Mouse (Mus musculus) limb, embryonic 11.5 days (tissue): ENCODE measurements at regions not wholly inside any gene's neighbourhood (a gene's known extent, or its start where the extent isn't known, plus 50 kb on each side); places are given as distances from the start of the nearest gene placed in this dataset.

Source experiments
- ATAC-seq: fragments of 200-750 bp; cut with Nextera tagmentation; 2 replicates; pipeline ENCODE4 v1.8.0; 2017; ENCODE audit warnings: low read depth; ENCODE audit not compliant: insufficient number of reproducible peaks, low FRiP score, low TSS enrichment
- DNase-seq: peaks from one replicate; pipeline ENCODE4 v3.0.0-alpha.2; 2015; ENCODE audit warnings: low spot score
- H3K27ac ChIP-seq: fragments of 300-500 bp; sonication (generic); replicated peaks from 2 replicates; pipeline ENCODE4 v1.5.1; 2014; ENCODE audit warnings: low read depth, mild to moderate bottlenecking, low read length
- H3K27me3 ChIP-seq: fragments of 300-500 bp; sonication (generic); 2 replicates; pipeline ENCODE4 v1.6.1; 2014; ENCODE audit warnings: mild to moderate bottlenecking, low read length, mixed read lengths; ENCODE audit not compliant: control insufficient read depth, insufficient read depth
- H3K36me3 ChIP-seq: fragments of 300-500 bp; sonication (generic); 2 replicates; pipeline ENCODE4 v1.6.1; 2014; ENCODE audit warnings: mild to moderate bottlenecking, low read length, moderate library complexity, mixed read lengths; ENCODE audit not compliant: control insufficient read depth, insufficient read depth
- H3K4me1 ChIP-seq: fragments of 300-500 bp; sonication (generic); 2 replicates; pipeline ENCODE4 v1.6.1; 2014; ENCODE audit warnings: low read length, mixed read lengths; ENCODE audit not compliant: control insufficient read depth, insufficient read depth
- H3K4me2 ChIP-seq: fragments of 300-500 bp; sonication (generic); 2 replicates; pipeline ENCODE4 v1.6.1; 2014; ENCODE audit warnings: low read depth, mild to moderate bottlenecking, moderate library complexity; ENCODE audit not compliant: severe bottlenecking
- H3K4me3 ChIP-seq: fragments of 300-500 bp; sonication (generic); 2 replicates; pipeline ENCODE4 v1.5.1; 2014; ENCODE audit warnings: low read depth, low read length
- H3K9ac ChIP-seq: fragments of 300-500 bp; sonication (generic); 2 replicates; pipeline ENCODE4 v1.6.1; 2014; ENCODE audit warnings: mild to moderate bottlenecking, low read length
- H3K9me3 ChIP-seq: fragments of 300-500 bp; sonication (generic); 2 replicates; pipeline ENCODE4 v1.6.1; 2016; ENCODE audit warnings: low read length; ENCODE audit not compliant: control insufficient read depth
- WGBS: fragments of 180-500 bp; shearing (Covaris S2); extraction: QIAGEN DNeasy Blood & Tissue Kit; methylation state at CpG from one replicate; pipeline ENCODE4 v1.1.7; 2014; 5-methylcytosine and 5-hydroxymethylcytosine counted together

DNA sequence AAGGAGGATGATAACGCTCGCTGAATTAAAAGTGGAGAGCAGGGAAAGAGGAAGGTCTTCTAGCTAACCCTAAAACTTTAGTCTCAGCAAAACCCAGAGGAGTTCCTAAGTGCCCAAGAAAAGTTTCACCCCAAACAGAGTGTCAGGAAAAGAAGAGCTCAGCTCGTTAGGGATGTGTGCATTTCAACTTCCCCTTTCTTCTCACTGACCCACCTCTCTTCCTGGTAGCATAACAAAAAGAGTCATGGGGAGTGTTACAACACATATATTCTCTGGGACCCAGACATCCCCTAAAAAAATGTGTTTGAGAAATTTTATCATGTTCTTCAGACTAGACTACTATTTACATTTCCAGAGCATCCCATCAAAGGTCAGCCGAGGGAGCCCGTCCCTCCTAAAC, 432.6 kb downstream of the Mctp2 start:
- H3K4me2 ChIP-seq, result no peak overlapping the region
- WGBS, result 88% methylated on average over 5 of the region's 5 CpGs
- no peaks in the 10 kb centered on the region for H3K27me3 ChIP-seq

DNA sequence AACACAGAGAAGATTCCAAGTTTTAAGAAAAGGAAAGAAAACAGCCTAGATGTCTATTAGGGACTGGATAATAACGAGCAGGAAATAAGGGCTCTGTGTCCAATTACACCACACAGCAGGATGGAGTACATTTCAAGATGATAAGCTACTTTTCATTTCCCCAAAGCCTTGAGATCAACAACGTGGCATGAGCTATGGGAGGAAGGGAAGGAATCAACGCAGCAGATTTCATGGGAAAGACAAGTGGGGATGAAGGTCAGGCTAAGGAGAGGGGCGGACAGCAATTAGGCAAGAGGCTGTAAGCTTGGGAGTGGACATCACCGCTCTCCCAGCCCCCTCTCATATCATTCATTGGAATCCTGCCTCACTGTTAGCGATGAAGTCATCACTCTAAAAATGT, 433.5 kb downstream of the Mctp2 start:
- WGBS, result 45% methylated on average over 6 of the region's 6 CpGs
- Histone ChIP-seq H3K27me3 (no peaks in the 10 kb centered on the region), H3K4me1 (no peaks in the 10 kb centered on the region), H3K9me3 (no peaks in the 10 kb centered on the region), H3K36me3 (no peaks in the 10 kb centered on the region), H3K4me2 (no peak overlapping the region), H3K4me3 (no peak overlapping the region), H3K27ac (no peak overlapping the region), H3K9ac (no peak overlapping the region)
- no peak for DNase-seq
- ATAC-seq, result no peak

More for the DNA sequence above, 432.6 kb downstream of the Mctp2 start:
- Histone ChIP-seq H3K4me3 (no peak overlapping the region), H3K27ac (no peak overlapping the region), H3K4me1 (no peaks in the 10 kb centered on the region), H3K9me3 (no peaks in the 10 kb centered on the region), H3K36me3 (no peaks in the 10 kb centered on the region), H3K9ac (no peak overlapping the region)
- ATAC-seq (no peak), DNase-seq (no peak)

- ATAC-seq (no peak), DNase-seq (peak; percentile 62)
- no peak overlapping the region for H3K4me2 ChIP-seq
- H3K27me3 ChIP-seq, result no peaks in the 10 kb centered on the region
- 15% methylated on average over 3 of the region's 3 CpGs for WGBS
- H3K4me3 ChIP-seq, result no peak overlapping the region
- no peaks in the 10 kb centered on the region for H3K4me1 ChIP-seq
- H3K27ac ChIP-seq, result no peak overlapping the region
- no peak overlapping the region for H3K9ac ChIP-seq
- no peaks in the 10 kb centered on the region for H3K36me3 ChIP-seq
- H3K9me3 ChIP-seq, result no peaks in the 10 kb centered on the region
These were observed 439.3 kb downstream of the Mctp2 start for GRCm38 (mm10) chr7:71867090-71867489.

DNA sequence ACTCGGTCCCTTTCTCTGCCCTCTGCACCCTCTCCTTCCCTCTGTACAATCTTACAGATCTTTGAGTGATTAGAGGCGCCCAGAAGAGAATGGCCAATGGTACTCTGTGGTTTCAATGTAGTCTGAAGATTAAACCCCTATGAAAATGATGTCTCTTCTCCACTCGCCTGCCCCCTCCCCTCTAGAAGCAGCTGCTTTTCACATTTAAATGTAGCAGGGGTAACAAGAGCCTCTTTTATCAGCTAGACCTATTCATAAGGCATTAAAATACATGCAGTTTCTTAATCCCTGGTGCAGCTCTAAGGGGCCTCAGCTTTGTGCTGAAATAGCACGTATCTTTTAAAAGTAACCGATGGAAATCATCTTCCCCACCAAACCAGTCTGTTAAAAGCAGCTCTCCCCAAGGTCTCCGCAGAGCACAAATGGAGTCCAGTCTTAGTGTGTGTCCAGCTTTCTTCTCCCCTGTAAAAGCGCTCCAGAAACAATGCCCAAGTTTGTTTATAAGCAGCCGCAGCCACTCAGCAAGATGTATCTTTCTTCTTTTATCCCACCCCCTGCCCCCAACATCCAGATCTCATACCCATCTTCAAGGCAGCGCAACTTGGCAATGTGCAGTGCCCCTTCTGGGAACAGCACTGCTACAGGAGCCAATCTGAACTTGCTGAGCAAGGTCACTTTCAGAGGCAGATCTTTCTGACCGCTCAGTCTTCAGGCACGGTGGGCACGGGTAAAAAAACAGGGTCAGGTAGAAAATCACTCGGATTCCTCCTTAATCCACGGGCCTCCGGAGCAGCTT, 440.8 kb downstream of the Mctp2 start:
- H3K27me3 ChIP-seq, result no peaks in the 10 kb centered on the region
- no peaks in the 10 kb centered on the region for H3K36me3 ChIP-seq
- H3K4me2 ChIP-seq, result no peak overlapping the region
- 54% methylated on average over 15 of the region's 15 CpGs for WGBS
- no peak overlapping the region for H3K27ac ChIP-seq
- ATAC-seq, result no peak
- no peak overlapping the region for H3K4me3 ChIP-seq
- H3K4me1 ChIP-seq, result no peaks in the 10 kb centered on the region
- no peak overlapping the region for H3K9ac ChIP-seq
- no peaks in the 10 kb centered on the region for H3K9me3 ChIP-seq
- no peak for DNase-seq

DNA sequence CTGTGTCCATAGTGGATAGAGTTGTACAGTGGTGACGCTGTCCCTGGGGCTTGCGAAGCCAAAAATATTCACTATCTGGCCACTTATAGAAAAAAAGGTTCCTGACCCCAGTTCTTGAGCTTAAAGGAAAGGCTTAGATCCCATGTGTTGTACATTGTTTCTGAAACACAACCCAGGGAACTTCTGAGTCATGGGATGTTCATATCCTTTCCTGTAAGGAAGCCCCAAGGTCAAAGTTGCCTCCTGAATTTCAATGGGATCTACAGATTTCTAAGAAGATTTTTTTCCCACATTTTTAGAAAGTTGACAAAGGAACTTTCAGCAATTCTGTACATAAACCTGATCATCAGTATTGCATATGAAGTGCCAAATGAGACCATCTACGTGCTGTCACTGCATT, 453.5 kb downstream of the Mctp2 start:
- WGBS, result 90% methylated on average over 3 of the region's 3 CpGs
- Histone ChIP-seq H3K36me3 (no peaks in the 10 kb centered on the region), H3K27me3 (no peaks in the 10 kb centered on the region), H3K4me3 (no peak overlapping the region), H3K4me2 (no peak overlapping the region), H3K4me1 (no peaks in the 10 kb centered on the region), H3K9ac (no peak overlapping the region), H3K9me3 (no peaks in the 10 kb centered on the region; the same call in 1 of the 2 replicates), H3K27ac (no peak overlapping the region)
- ATAC-seq, result no peak
- DNase-seq, result no peak

DNA sequence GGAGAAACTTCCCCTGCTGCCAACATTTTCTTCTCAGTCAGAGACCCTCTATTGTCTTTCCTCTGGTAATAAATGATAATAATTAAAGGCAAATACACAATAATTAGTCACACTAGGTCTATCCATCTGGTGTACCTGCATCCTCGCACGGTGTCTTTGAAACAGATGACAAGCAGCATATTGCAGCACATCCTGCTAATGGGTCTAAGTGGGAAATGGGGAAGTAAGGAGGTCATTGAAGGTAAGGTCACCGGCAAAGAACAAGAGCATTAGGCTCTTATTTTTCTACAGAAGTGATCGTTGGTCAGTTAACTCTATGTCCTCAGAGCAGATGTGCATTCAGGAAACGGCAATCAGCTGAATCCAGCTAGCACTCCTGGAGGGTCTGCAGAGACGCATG, 457.2 kb downstream of the Mctp2 start:
- no peak overlapping the region for H3K27ac ChIP-seq
- no peak for ATAC-seq
- DNase-seq, result no peak
- H3K4me3 ChIP-seq, result no peak overlapping the region
- 83% methylated on average over 6 of the region's 6 CpGs for WGBS
- H3K4me1 ChIP-seq, result no peaks in the 10 kb centered on the region
- no peak overlapping the region for H3K4me2 ChIP-seq
- no peak overlapping the region for H3K9ac ChIP-seq
- no peaks in the 10 kb centered on the region; the same call in 1 of the 2 replicates for H3K9me3 ChIP-seq
- no peaks in the 10 kb centered on the region for H3K27me3 ChIP-seq
- no peaks in the 10 kb centered on the region for H3K36me3 ChIP-seq

DNA sequence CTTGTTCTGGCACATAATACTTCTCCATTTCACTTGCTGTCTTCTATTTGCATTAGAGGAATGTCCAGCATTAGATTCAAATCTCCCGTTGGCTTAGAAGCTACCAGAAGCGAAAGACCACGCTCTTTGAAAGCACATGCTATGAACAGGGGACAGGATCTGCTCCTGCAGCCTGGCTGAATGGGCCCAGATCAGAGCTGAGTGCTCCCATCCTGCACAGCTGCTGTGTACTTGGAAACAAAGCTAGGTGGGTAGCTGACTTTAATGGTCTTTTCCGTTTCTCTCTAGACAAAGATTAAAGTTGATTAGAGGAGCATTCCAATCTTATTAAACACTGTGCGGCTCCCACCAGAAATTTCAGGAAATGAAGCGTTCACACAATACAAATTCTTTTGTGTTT, 468.6 kb downstream of the Mctp2 start:
- Histone ChIP-seq H3K36me3 (no peaks in the 10 kb centered on the region), H3K9ac (no peak overlapping the region)

GRCm38 (mm10) chr7:71831790-71832525, 474.4 kb downstream of the Mctp2 start:
- H3K27ac ChIP-seq, result no peak overlapping the region
- no peaks in the 10 kb centered on the region for H3K4me1 ChIP-seq
- no peaks in the 10 kb centered on the region for H3K36me3 ChIP-seq
- H3K9me3 ChIP-seq, result no peaks in the 10 kb centered on the region
- no peak overlapping the region for H3K9ac ChIP-seq
- H3K4me3 ChIP-seq, result no peak overlapping the region
- H3K27me3 ChIP-seq, result no peaks in the 10 kb centered on the region
- ATAC-seq (no peak), DNase-seq (no peak)
- H3K4me2 ChIP-seq, result no peak overlapping the region
- 81% methylated on average over 3 of the region's 3 CpGs for WGBS

More for the DNA sequence above, 468.6 kb downstream of the Mctp2 start:
- H3K27ac ChIP-seq, result no peak overlapping the region
- H3K4me2 ChIP-seq, result no peak overlapping the region
- 63% methylated on average over 6 of the region's 6 CpGs for WGBS
- H3K27me3 ChIP-seq, result no peaks in the 10 kb centered on the region
- H3K4me3 ChIP-seq, result no peak overlapping the region
- DNase-seq, result peak; percentile 28
- no peaks in the 10 kb centered on the region for H3K9me3 ChIP-seq
- ATAC-seq, result no peak
- H3K4me1 ChIP-seq, result no peaks in the 10 kb centered on the region
